Mouse (Mus musculus): ENCODE measurements around the gene Slfnl1. TPM values are rescaled to one million over a fixed set of nuclear protein-coding genes. Genes with fewer than 3 reads are reported as not detected.

The Slfnl1 gene
- 0.24 and 0.35 TPM in 2 replicates for polyA plus RNA-seq (2012; rRNA removed)

- DNase-seq, result no peak
- Histone ChIP-seq H3K4me1 (replicated peaks; ENCODE audit: control insufficient read depth, insufficient read depth, low read length) (no peaks in the 10 kb centered on the region), H3K4me3 (ENCODE audit: control insufficient read depth, insufficient read depth, low read length) (no peak within 1 kb of the TSS), H3K36me3 (ENCODE audit: control insufficient read depth, insufficient read depth, low read length) (peaks cover 18% of the 10 kb centered on the region), H3K27ac (ENCODE audit: control insufficient read depth, insufficient read depth, low read length) (no peak within 1 kb of the TSS), H3K27me3 (ENCODE audit: control insufficient read depth, insufficient read depth, low read length) (no peaks in the 10 kb centered on the region)
- TF ChIP-seq POLR2A (IDR thresholded peaks at IDR 0.05; ENCODE audit: control insufficient read depth, extremely low read depth, insufficient read depth, low read length, poor library complexity), result no peak
- no peak for TF ChIP-seq CTCF (IDR thresholded peaks at IDR 0.05; ENCODE audit: borderline replicate concordance, control insufficient read depth, extremely low read depth, insufficient read depth, low read length, poor library complexity)
- 94% methylated on average over 6 of the region's 6 CpGs for WGBS
Measured at GRCm38 (mm10) chr4:120531986-120532385, at the start of gene Slfnl1. Gene Slfnl1 (plus strand): TSS chr4:120532231.

- Histone ChIP-seq H3K27me3 (ENCODE audit: control insufficient read depth, insufficient read depth, low read length) (no peaks in the 10 kb centered on the region), H3K36me3 (ENCODE audit: control insufficient read depth, insufficient read depth, low read length) (no peaks in the 10 kb centered on the region), H3K4me1 (replicated peaks; ENCODE audit: control insufficient read depth, insufficient read depth, low read length) (no peaks in the 10 kb centered on the region), H3K27ac (ENCODE audit: control insufficient read depth, insufficient read depth, low read length) (no peak overlapping the region), H3K4me3 (ENCODE audit: control insufficient read depth, insufficient read depth, low read length) (no peak overlapping the region)
- 88% methylated on average over 1 of the region's 1 CpGs for WGBS
- TF ChIP-seq CTCF (IDR thresholded peaks at IDR 0.05; ENCODE audit: borderline replicate concordance, control insufficient read depth, extremely low read depth, insufficient read depth, low read length, poor library complexity), result no peak
- no peak for TF ChIP-seq POLR2A (IDR thresholded peaks at IDR 0.05; ENCODE audit: control insufficient read depth, extremely low read depth, insufficient read depth, low read length, poor library complexity)
- DNase-seq, result no peak
Measured at GRCm38 (mm10) chr4:120487707-120488106, 44.3 kb upstream of the Slfnl1 start.

GRCm38 (mm10) chr4:120506955-120507354 lies 25.1 kb upstream of the Slfnl1 start:
- peaks cover 15% of the 10 kb centered on the region for H3K36me3 ChIP-seq (ENCODE audit: control insufficient read depth, insufficient read depth, low read length)
- H3K27me3 ChIP-seq (ENCODE audit: control insufficient read depth, insufficient read depth, low read length), result no peaks in the 10 kb centered on the region
- no peak for DNase-seq
- 97% methylated on average over 1 of the region's 1 CpGs for WGBS
- no peak overlapping the region for H3K4me3 ChIP-seq (ENCODE audit: control insufficient read depth, insufficient read depth, low read length)
- H3K4me1 ChIP-seq (replicated peaks; ENCODE audit: control insufficient read depth, insufficient read depth, low read length), result no peaks in the 10 kb centered on the region
- no peak for TF ChIP-seq CTCF (IDR thresholded peaks at IDR 0.05; ENCODE audit: borderline replicate concordance, control insufficient read depth, extremely low read depth, insufficient read depth, low read length, poor library complexity)
- TF ChIP-seq POLR2A (IDR thresholded peaks at IDR 0.05; ENCODE audit: control insufficient read depth, extremely low read depth, insufficient read depth, low read length, poor library complexity), result no peak
- H3K27ac ChIP-seq (ENCODE audit: control insufficient read depth, insufficient read depth, low read length), result no peak overlapping the region

GRCm38 (mm10) chr4:120511203-120511602 lies 20.8 kb upstream of the Slfnl1 start:
- Histone ChIP-seq H3K36me3 (ENCODE audit: control insufficient read depth, insufficient read depth, low read length) (peaks cover 27% of the 10 kb centered on the region), H3K27ac (ENCODE audit: control insufficient read depth, insufficient read depth, low read length) (no peak overlapping the region), H3K4me1 (replicated peaks; ENCODE audit: control insufficient read depth, insufficient read depth, low read length) (no peaks in the 10 kb centered on the region), H3K4me3 (ENCODE audit: control insufficient read depth, insufficient read depth, low read length) (no peak overlapping the region), H3K27me3 (ENCODE audit: control insufficient read depth, insufficient read depth, low read length) (no peaks in the 10 kb centered on the region)
- DNase-seq, result no peak
- WGBS, result 95% methylated on average over 4 of the region's 4 CpGs
- no peak for TF ChIP-seq CTCF (IDR thresholded peaks at IDR 0.05; ENCODE audit: borderline replicate concordance, control insufficient read depth, extremely low read depth, insufficient read depth, low read length, poor library complexity)

- H3K27ac ChIP-seq (ENCODE audit: control insufficient read depth, insufficient read depth, low read length), result no peak overlapping the region
- H3K4me1 ChIP-seq (replicated peaks; ENCODE audit: control insufficient read depth, insufficient read depth, low read length), result no peaks in the 10 kb centered on the region
- no peak for DNase-seq
- peaks cover 30% of the 10 kb centered on the region for H3K36me3 ChIP-seq (ENCODE audit: control insufficient read depth, insufficient read depth, low read length)
- no peaks in the 10 kb centered on the region for H3K27me3 ChIP-seq (ENCODE audit: control insufficient read depth, insufficient read depth, low read length)
- no peak overlapping the region for H3K4me3 ChIP-seq (ENCODE audit: control insufficient read depth, insufficient read depth, low read length)
- TF ChIP-seq POLR2A (IDR thresholded peaks at IDR 0.05; ENCODE audit: control insufficient read depth, extremely low read depth, insufficient read depth, low read length, poor library complexity), result no peak
- TF ChIP-seq CTCF (IDR thresholded peaks at IDR 0.05; ENCODE audit: borderline replicate concordance, control insufficient read depth, extremely low read depth, insufficient read depth, low read length, poor library complexity), result no peak
- 99% methylated on average over 2 of the region's 2 CpGs for WGBS
Measured at GRCm38 (mm10) chr4:120514366-120514765, 17.7 kb upstream of the Slfnl1 start.

- Histone ChIP-seq H3K27me3 (ENCODE audit: control insufficient read depth, insufficient read depth, low read length) (no peaks in the 10 kb centered on the region), H3K4me1 (replicated peaks; ENCODE audit: control insufficient read depth, insufficient read depth, low read length) (no peaks in the 10 kb centered on the region), H3K4me3 (ENCODE audit: control insufficient read depth, insufficient read depth, low read length) (no peak overlapping the region), H3K36me3 (ENCODE audit: control insufficient read depth, insufficient read depth, low read length) (peaks cover 30% of the 10 kb centered on the region), H3K27ac (ENCODE audit: control insufficient read depth, insufficient read depth, low read length) (no peak overlapping the region)
- 95% methylated on average over 7 of the region's 7 CpGs for WGBS
- no peak for DNase-seq
- TF ChIP-seq POLR2A (IDR thresholded peaks at IDR 0.05; ENCODE audit: control insufficient read depth, extremely low read depth, insufficient read depth, low read length, poor library complexity) (no peak), CTCF (IDR thresholded peaks at IDR 0.05; ENCODE audit: borderline replicate concordance, control insufficient read depth, extremely low read depth, insufficient read depth, low read length, poor library complexity) (no peak)
Measured at GRCm38 (mm10) chr4:120516491-120516890, 15.5 kb upstream of the Slfnl1 start.

- no peak for DNase-seq
- no peak overlapping the region for H3K4me3 ChIP-seq (ENCODE audit: control insufficient read depth, insufficient read depth, low read length)
- 95% methylated on average over 7 of the region's 7 CpGs for WGBS
Measured at GRCm38 (mm10) chr4:120516907-120517306, 15.1 kb upstream of the Slfnl1 start.

More at GRCm38 (mm10) chr4:120516907-120517306, 15.1 kb upstream of the Slfnl1 start:
- TF ChIP-seq CTCF (IDR thresholded peaks at IDR 0.05; ENCODE audit: borderline replicate concordance, control insufficient read depth, extremely low read depth, insufficient read depth, low read length, poor library complexity) (no peak), POLR2A (IDR thresholded peaks at IDR 0.05; ENCODE audit: control insufficient read depth, extremely low read depth, insufficient read depth, low read length, poor library complexity) (no peak)
- Histone ChIP-seq H3K36me3 (ENCODE audit: control insufficient read depth, insufficient read depth, low read length) (peaks cover 30% of the 10 kb centered on the region), H3K27ac (ENCODE audit: control insufficient read depth, insufficient read depth, low read length) (no peak overlapping the region), H3K4me1 (replicated peaks; ENCODE audit: control insufficient read depth, insufficient read depth, low read length) (no peaks in the 10 kb centered on the region), H3K27me3 (ENCODE audit: control insufficient read depth, insufficient read depth, low read length) (no peaks in the 10 kb centered on the region)
